Mouse (Mus musculus) midbrain, embryonic 12.5 days (tissue): Measurements from ENCODE around the gene Stra6l. TPM values are rescaled to one million over a fixed set of nuclear protein-coding genes. Genes with fewer than 3 reads are reported as not detected.

Experiments
- polyA plus RNA-seq: library from polyadenylated mRNA; unstranded; fragments of >200 nt; fragmentation: Nextera tagmentation; extraction: Ambion mirVana; gene quantifications from 2 replicates; pipeline ENCODE4 v1.2.1, GENCODE M21; 2016

Gene Stra6l
- polyA plus RNA-seq, 1 experiment from 2014 or later, result 1.3 TPM

Other genes starting within 250 kb of the Stra6l start
- 8.6 and 9.0 TPM in 2 replicates for gene Aldh1b1, start 49.6 kb upstream of the Stra6l start, polyA plus RNA-seq
- 63.3 and 69.5 TPM in 2 replicates for gene Igfbpl1, start 21.7 kb upstream of the Stra6l start, polyA plus RNA-seq
- gene Ccdc180, start 41.6 kb downstream of the Stra6l start, polyA plus RNA-seq, result 0.05 TPM in 1 of 2 replicates, not detected in the other
- gene Tdrd7, start 116.7 kb downstream of the Stra6l start, polyA plus RNA-seq, result 12.0 and 15.9 TPM in 2 replicates
- 1.0 and 1.7 TPM in 2 replicates for gene Tmod1, start 190.3 kb downstream of the Stra6l start, polyA plus RNA-seq